Mouse (Mus musculus) spleen, adult 2 months (tissue): Measurements from ENCODE around the gene Zfp874b. TPM values are rescaled to one million over a fixed set of nuclear protein-coding genes. Genes with fewer than 3 reads are reported as not detected.
"Not testable (repeated sequence)": the region's sequence is repeated elsewhere in the genome, so short reads cannot be mapped to it uniquely, and the experiment has no call there.

Experiments
- DNase-seq, 2 experiments: peaks; one replicate each; pipeline versions ENCODE4 v3.0.0 to v3.0.0-alpha.2; 2012 to 2021; ENCODE audit warnings: low spot score in 2 of 2, low read depth in 1 of 2
- H3K27ac ChIP-seq: fragments of 200-500 bp; 2 replicates; pipeline ENCODE4 v1.5.1; 2012; ENCODE audit warnings: low read length, inconsistent platforms; ENCODE audit not compliant: insufficient read depth
- H3K27me3 ChIP-seq: fragments of 200-500 bp; 2 replicates; pipeline ENCODE4 v1.6.1; 2012; ENCODE audit warnings: mild to moderate bottlenecking, moderate library complexity, low read length, inconsistent platforms; ENCODE audit not compliant: control insufficient read depth, insufficient read depth
- H3K36me3 ChIP-seq: fragments of 200-500 bp; 2 replicates; pipeline ENCODE4 v1.6.1; 2012; ENCODE audit warnings: mild to moderate bottlenecking, low read length, inconsistent platforms; ENCODE audit not compliant: control insufficient read depth, insufficient read depth
- H3K4me1 ChIP-seq: fragments of 200-500 bp; 2 replicates; pipeline ENCODE4 v1.6.1; 2011; ENCODE audit warnings: inconsistent platforms; ENCODE audit not compliant: control insufficient read depth, insufficient read depth, insufficient read length
- H3K4me3 ChIP-seq: fragments of 200-500 bp; 2 replicates; pipeline ENCODE4 v1.5.1; 2011; ENCODE audit warnings: mild to moderate bottlenecking, inconsistent platforms; ENCODE audit not compliant: insufficient read depth, insufficient read length; ENCODE audit errors: extremely low read depth
- CTCF ChIP-seq: fragments of 200-500 bp; IDR thresholded peaks from 2 replicates; pipeline ENCODE4 v1.5.1; 2011; ENCODE audit warnings: mild to moderate bottlenecking, inconsistent platforms; ENCODE audit not compliant: insufficient read depth, insufficient read length, insufficient replicate concordance; ENCODE audit errors: extremely low read depth
- POLR2A ChIP-seq: fragments of 200-500 bp; IDR thresholded peaks from 2 replicates; pipeline ENCODE4 v1.6.1; 2011; ENCODE audit warnings: low read depth, low read length, inconsistent platforms
- WGBS: fragments of 180-500 bp; shearing (Covaris S2); methylation state at CpG from one replicate; pipeline ENCODE4 v1.1.7; 2018; 5-methylcytosine and 5-hydroxymethylcytosine counted together
- polyA plus RNA-seq: library from polyadenylated mRNA; depleted of rRNA; stranded (reverse); fragments of >200 nt; gene quantifications from 2 replicates; pipeline ENCODE4 v1.2.3, GENCODE M21; 2012

Zfp874b gene
- polyA plus RNA-seq, 1 experiment, result 1.9 TPM

DNA sequence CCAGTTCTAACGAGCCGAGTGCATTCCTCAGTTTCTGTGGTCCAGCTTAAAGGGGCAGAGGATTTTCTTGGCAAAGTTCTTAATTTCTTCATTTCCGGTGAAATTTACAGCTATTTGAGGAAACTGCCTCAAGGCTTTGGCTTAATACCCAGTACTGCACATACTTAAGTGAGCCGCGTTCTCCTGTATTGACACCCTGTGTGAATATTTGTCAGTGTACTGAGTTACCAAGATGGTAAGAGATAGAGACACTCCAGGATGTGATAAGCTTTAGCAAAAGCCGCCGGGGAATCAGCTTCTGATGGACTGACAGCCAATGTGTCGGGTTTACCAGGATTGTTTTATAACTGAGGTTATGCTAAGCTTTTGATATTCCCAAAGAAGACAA lies 360 bp upstream of the Zfp874b start:
- Histone ChIP-seq H3K27me3 (no peaks in the 10 kb centered on the region), H3K27ac (peak overlapping the region; percentile 34; the same call in 1 of the 2 replicates), H3K36me3 (0 out of 2 replicates have a peak, but pooled peaks cover 1% of the 10 kb centered on the region), H3K4me1 (no peaks in the 10 kb centered on the region; the same call in 1 of the 2 replicates), H3K4me3 (peak overlapping the region; percentile 74)
- DNase-seq, result no peak
- 36% methylated on average over 8 of the region's 8 CpGs for WGBS
- TF ChIP-seq CTCF, result no peak
- no peak for TF ChIP-seq POLR2A

DNA sequence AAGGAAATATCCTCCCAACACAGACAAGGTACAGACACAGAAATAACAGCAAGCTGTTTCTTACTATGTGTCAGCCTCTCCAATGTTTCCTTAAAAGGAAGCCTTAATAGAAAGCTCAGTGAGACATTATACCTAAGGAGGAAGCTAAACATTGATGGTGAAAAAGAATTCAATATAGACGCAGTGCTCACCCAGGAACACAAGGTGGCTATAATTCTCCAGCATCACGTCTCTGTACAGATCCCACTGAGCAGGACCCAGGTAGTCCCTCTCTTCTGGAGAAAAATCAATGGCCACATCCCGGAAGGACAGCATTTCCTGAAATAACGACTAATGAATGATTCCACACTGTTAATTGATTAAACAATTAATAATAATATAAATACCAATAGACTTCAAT lies 2.5 kb downstream of the Zfp874b start:
- no peak for TF ChIP-seq POLR2A
- TF ChIP-seq CTCF, result no peak
- Histone ChIP-seq H3K4me3 (no peak overlapping the region), H3K27me3 (no peaks in the 10 kb centered on the region), H3K36me3 (peaks cover 4% of the 10 kb centered on the region), H3K27ac (no peak overlapping the region), H3K4me1 (no peaks in the 10 kb centered on the region; the same call in 1 of the 2 replicates)
- 76% methylated on average over 4 of the region's 4 CpGs for WGBS
- no peak for DNase-seq

DNA sequence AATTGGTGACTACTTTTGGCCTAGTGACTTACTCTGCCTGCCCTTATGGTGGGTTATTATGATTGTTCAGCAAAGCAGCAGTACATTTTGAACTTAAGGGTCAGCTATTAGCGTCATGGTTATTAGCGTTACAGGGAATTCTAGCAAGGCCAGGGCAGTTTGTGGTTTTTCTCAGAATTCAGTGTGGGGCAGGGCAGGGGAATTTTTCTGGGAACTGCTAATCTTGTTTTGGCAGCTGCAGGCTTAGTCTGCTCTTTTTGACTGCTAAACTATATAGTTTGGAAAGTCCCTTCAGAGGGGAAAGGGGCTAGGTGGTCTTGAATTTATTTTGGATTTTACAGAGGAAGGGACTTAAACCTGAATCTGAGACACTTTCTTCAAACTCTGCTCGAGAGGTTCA lies 14.8 kb downstream of the Zfp874b start:
- peaks cover 6% of the 10 kb centered on the region; the same call in 1 of the 2 replicates for H3K36me3 ChIP-seq
- no peak for DNase-seq
- H3K27ac ChIP-seq, result no peak overlapping the region
- WGBS, result 84% methylated on average over 3 of the region's 3 CpGs
- peaks cover 1% of the 10 kb centered on the region; the same call in 1 of the 2 replicates for H3K4me1 ChIP-seq
- no peak overlapping the region for H3K4me3 ChIP-seq
- no peaks in the 10 kb centered on the region for H3K27me3 ChIP-seq
- TF ChIP-seq POLR2A (no peak), CTCF (no peak)

DNA sequence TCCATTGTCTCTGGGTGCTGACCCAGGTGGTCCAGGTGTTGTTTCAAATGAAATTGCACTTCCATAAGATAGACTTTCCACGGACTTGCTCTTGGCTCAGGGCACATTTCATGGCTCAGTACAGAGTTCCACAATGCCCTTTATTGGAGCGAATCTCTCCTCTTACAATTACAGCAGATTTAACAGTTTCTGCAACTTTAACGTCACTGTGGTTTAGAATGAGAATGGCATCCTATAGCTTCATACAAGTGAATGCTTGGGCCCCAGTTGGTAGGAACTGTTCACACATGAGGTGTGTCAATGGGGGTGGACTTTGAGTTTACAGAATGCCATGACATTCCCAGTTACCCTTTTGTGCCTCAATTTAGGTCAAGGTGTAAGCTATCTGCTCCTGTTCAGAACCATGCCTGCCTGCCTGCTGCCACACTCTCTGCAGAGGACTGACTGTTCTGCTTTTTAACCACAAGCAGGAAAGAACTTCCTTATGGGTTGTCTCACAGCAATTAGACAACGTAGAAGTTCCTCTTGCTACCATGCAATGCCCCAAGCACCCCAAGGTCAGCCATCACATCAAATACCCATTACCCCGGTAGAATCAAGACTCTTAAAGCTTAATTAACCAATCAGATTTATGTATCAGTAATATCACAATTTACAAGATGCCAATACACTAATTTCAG lies 20.4 kb downstream of the Zfp874b start:
- H3K4me3 ChIP-seq, H3K27ac ChIP-seq, H3K36me3 ChIP-seq, H3K4me1 ChIP-seq, H3K27me3 ChIP-seq: not testable (repeated sequence)
- DNase-seq, result peak; percentile 6 to 7
- WGBS, result 15% methylated on average over 3 of the region's 5 CpGs

DNA sequence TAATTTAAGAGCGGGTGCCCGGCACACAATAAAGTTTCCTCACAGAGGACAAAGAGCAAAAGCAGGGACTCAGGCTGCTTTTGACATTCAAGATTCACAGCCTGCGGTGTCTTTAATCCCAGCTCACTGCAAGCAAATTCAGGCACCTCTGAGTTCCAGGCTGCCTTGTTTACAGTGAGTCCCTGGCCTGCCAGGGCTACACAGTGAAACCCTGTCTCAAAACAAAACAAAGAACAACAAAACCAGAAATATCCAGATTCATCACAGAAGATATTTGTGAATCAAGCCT lies 32.1 kb downstream of the Zfp874b start:
- Histone ChIP-seq H3K4me3 (no peak overlapping the region), H3K4me1 (no peaks in the 10 kb centered on the region), H3K27me3 (no peaks in the 10 kb centered on the region), H3K27ac (0 out of 2 replicates have a peak overlapping the region, but pooled peaks have one; percentile 33), H3K36me3 (no peaks in the 10 kb centered on the region; the same call in 1 of the 2 replicates)
- 34% methylated on average over 3 of the region's 3 CpGs for WGBS
- TF ChIP-seq POLR2A (no peak), CTCF (no peak)
- no peak for DNase-seq

DNA sequence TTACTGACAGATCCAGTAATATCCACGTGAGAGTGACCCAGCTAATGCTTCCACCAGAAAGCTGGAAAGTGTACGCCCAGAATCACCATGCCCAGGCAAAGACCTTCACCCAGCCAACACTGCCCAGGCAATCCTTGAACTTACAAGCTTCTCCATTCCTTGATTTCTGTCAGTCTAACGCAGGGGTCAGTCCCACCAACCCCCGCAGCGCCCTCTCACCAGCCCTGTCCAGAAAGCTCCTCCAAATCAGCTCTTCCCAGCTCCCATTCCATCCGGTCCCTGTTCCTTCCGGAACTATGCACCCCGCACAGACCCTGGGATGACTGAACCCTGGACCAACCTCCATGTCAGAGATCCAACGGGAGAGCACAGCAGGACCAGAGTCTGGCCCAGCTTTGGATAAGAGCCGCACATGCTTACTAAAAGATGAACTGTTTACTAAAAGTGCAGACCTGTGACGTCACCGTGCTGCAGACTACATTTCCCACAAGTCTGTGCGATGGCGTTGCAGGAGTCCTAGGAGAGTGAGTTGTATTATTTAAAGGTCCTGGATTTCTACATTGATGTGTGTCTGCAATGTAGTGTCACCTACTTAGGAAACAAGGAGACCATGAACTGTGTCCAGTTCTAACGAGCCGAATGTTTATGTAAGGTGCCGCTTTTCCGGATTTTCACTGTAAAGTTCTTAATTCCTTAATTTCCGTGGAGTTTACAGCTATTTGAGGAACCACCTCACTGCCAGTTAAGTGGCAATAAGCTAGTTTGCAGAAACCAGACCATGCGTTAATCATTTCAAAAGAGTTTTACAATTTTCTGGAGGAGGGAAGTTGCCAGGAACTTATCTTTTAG lies 32.7 kb downstream of the Zfp874b start, which contains the start of gene Zfp874a:
Gene Zfp874a (minus strand): TSS at position 453 of the 849 bp plus-strand sequence.
- Histone ChIP-seq H3K27me3 (no peaks in the 10 kb centered on the region), H3K27ac (0 out of 2 replicates have a peak within 1 kb of the TSS, but pooled peaks have one; percentile 33), H3K4me1 (no peaks in the 10 kb centered on the region), H3K36me3 (peaks cover 2% of the 10 kb centered on the region), H3K4me3 (peak within 1 kb of the TSS; percentile 77)
- TF ChIP-seq CTCF (no peak), POLR2A (no peak)
- peak; percentile 66 to 89 for DNase-seq
- 1% methylated on average over 20 of the region's 20 CpGs for WGBS

DNA sequence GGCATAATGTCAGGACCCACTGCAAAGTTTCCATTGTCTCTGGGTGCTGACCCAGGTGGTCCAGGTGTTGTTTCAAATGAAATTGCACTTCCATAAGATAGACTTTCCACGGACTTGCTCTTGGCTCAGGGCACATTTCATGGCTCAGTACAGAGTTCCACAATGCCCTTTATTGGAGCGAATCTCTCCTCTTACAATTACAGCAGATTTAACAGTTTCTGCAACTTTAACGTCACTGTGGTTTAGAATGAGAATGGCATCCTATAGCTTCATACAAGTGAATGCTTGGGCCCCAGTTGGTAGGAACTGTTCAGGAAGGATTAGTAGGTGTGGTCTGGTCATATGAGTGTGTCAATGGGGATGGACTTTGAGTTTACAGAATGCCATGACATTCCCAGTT lies 47.0 kb downstream of the Zfp874b start:
- not testable (repeated sequence) for DNase-seq, H3K27me3 ChIP-seq, H3K4me1 ChIP-seq, H3K4me3 ChIP-seq, H3K36me3 ChIP-seq, H3K27ac ChIP-seq
- 94% methylated on average over 1 of the region's 3 CpGs for WGBS
